Mouse (Mus musculus) liver, embryonic 14.5 days (tissue): ENCODE measurements around the gene Arl15.

ENCODE experiments used
- CTCF ChIP-seq: IDR thresholded peaks from 2 replicates; pipeline ENCODE4 v1.5.1; 2016; ENCODE audit warnings: antibody characterized with exemption, low read depth, control low read depth
- EP300 ChIP-seq: IDR thresholded peaks from 2 replicates; pipeline ENCODE4 v1.6.1; 2016; ENCODE audit warnings: antibody characterized with exemption, low read depth

DNA sequence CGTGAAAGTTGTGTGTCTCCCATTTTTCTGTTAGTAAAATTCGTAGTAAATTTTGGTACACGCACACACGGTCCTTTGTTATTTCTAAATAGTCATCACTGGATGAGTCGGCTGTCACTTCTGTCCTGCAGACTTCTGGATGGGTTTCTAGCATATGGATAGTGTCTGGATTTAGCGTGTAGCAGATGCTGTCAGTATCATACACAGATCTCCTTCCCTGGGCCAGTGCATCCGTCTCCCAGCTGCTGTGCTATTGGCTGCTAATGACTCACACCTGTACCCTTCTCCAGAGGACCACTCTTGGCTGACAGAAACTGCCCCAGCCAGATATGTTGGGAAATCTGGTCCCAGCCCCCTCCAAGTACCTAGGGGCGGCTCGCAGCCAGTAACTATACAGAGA lies 170.6 kb downstream of the Arl15 start:
- TF ChIP-seq CTCF (no peak), EP300 (no peak)
